Mouse (Mus musculus) ovary, postnatal 14 days (tissue): ENCODE measurements around the gene Cbx6.
A peak's percentile ranks its signal among the peaks of the same experiment; 100 is the strongest.

Experiments
- DNase-seq: peaks from one replicate; pipeline ENCODE4 v3.0.0; 2022; ENCODE audit warnings: low spot score

Cbx6 gene

GRCm38 (mm10) chr15:79802304-79802703 is 32.2 kb downstream of the Cbx6 start:
- DNase-seq: no peak

DNA sequence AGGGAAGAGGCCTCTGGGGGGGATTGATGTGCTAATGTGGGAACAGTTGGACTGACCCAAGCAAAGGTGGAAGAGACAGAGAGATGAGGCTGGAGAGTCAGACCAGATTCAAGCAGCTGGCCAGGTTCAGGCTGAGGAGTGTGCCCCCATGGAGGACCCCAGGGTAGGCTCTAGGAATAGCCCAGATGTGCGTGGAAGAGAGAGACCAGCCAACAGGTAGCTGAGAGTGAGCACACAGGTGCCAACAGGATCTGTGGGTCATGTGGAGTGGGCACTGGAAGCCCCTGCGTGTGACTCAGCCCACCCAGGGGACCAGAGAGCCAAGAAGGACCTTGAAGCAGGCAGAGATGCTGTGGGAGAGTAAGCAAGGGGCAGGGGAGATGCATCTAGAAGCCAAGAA is 32.8 kb downstream of the Cbx6 start:
- no peak for DNase-seq

DNA sequence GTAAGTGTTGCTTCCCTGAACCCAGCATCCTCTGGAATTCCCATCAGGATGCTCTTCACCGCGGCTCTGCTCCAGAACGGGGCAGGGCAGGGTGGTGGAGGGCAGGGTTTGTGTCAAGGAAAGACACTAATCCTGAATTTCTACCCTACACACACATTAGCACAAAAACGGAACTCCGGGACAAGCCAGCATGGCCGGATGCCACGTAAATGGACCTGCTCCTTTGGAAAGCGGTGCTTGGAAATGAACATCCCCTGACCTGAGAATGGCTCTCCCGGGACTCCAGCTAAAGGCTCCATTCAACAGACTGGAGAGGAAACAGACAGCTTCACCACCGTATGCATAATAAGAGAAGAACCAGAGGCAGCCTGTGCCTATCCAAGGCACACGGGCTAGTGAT is 33.8 kb downstream of the Cbx6 start:
- no peak for DNase-seq

- DNase-seq: no peak
Measured at GRCm38 (mm10) chr15:79798591-79798990, 35.9 kb downstream of the Cbx6 start.

- no peak for DNase-seq
Measured at GRCm38 (mm10) chr15:79797680-79798079, 36.8 kb downstream of the Cbx6 start.

GRCm38 (mm10) chr15:79797096-79797495 is 37.4 kb downstream of the Cbx6 start:
- DNase-seq: no peak

DNA sequence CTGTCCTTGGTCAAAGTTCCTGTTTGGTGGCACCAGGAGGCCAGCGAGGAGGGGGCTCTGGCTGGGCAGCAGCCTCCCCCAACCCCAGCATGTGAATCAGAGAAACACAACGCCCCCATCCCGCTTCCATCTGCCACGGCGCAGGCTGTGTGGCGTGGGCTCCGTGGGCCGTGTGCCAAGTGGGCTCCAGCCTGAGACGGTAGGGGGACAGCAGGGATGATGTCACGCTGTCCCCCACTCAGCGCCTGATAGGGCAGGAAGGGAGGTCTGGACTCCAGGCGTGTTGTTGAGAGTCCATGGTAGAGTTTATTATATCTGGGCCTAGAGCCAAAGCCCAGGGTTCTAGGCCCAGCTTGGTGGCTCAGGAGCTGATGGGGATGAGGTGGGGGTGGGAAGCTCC is 38.2 kb downstream of the Cbx6 start:
- no peak for DNase-seq

DNA sequence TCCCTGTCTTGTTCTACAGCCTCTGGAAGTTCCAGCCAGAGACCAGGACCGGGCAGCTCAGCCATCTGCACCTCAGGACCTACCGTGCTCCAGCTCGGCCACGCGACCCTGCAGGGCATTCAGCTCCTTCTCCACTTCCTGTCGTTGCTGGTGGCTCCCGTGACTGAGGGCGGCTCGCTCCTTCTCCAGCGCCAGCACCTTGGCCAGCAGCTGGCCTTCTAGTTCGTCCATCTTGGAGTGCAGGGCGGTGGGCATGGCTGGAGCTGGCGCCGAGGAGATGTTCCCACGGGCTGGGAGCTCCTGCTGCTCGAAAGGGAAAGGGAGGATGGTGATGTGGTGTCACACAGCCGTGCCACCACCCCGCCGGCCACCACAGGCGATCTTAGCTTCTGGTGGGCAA is 40.3 kb downstream of the Cbx6 start:
- DNase-seq: no peak

DNA sequence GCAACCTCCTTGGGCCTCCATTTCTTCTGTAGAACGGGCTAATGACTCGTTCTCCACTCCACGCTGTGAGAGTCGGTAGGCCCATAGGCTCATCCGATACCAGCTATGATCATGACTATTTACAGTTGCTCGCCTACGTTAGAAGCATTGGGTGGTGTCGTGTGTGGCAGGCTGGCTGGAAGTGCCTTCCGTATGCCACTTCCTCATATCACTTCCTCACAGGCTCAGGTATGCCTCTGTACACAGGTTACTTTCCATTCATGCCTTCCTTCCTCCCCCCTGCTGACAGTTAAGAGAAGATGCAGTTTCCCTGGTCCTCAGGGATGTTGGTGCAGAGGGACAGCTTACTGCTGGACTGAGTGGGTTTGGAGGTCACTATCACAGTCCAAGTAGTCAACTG is 41.4 kb downstream of the Cbx6 start:
- no peak for DNase-seq

DNA sequence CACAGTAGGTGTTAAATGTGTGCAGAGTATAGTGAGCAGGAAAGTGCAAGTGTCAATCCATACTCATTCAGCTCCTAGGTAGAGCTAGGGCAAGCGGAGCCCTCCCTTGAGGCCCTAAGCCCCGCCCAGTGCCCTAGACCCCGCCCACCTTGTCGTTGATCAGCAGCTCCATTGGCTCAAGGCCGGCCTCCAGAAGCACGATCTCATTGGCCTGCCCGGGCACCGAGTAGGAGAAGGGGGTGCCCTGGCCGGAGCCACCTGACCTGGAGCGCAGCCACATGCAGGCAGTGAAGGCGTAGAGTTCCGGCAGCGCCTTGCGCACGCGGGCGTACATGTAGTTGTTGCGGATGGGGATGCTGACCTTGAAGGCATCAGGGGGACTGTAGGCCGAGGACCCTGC is 42.0 kb downstream of the Cbx6 start:
- DNase-seq: no peak

DNA sequence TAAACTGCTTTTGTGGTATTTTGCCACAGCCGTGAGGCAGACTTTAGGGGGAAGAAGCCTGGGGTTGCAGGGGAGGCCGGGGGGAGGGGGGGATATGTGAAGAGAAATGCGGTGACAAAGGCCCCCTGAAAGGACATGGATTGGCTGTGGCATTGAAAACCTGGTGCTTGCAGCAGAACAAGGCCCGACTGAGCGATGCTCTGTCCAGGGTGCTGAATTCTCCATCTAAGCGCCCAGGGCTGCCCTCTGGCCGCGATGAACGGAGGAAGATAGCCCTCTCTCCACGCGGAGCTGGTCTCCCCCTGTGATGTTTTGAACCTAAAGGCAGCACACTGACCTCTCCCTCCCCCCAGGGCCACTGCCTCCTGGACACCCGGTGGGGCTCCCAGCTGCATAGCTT is 43.0 kb downstream of the Cbx6 start:
- DNase-seq: peak; percentile 62

DNA sequence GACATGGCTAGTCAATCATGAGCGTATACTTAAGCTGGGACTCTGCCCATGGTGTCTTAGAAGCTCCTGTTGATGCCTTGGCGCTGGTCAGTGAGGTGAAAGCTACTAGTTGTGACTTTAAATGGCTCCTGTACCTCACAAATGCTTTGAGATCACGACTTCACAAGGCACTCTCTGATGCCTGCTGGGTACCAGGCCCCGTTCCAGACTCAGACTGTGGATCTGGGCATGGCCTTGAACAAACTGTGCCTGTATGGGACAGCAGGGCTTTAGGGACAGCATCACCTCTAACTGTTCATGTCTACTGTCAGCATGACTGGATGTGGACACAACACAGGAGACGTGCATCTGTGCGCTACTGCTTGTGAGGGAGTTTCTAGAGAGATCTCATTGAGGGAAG is 43.6 kb downstream of the Cbx6 start:
- DNase-seq: no peak

DNA sequence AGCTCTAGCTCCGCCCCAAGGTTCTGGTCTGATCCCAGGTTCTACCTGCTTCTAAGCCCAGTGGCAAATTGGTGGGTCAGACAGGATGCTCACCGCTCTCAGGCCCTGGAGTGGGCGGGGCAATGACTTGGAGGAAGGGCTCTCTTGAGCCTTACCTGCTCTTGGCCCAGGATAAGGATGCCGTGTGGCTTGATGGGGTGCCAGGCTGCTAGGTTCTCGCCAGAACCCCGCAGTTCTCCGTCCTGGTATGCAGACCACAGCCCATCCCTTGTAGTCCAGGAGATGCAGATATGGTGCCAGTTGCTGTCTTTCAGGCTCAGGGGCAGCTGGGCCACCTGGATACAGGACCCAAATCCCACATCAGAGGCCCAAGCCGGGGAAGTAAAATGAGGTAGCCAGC is 44.4 kb downstream of the Cbx6 start:
- DNase-seq: no peak

DNA sequence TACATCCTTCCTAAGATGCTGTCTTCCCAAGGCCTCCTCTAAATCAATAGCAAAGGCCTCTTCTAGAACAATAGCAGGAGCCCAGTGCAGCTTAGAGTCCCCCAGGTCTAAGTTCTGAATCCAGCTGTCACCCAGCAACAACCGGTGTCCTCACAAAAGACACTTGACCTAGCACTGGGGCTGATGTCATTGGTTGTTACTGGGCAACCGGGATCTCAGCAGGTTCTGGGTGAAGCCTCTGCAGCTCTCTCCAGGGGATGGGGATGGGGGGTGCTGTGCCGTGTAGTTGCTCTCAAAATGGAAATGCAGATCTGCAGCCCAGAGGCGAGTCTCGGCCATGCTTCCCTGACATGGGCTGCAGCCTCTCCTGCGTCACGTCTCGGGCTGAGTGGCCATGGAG is 46.7 kb downstream of the Cbx6 start:
- DNase-seq: no peak

DNA sequence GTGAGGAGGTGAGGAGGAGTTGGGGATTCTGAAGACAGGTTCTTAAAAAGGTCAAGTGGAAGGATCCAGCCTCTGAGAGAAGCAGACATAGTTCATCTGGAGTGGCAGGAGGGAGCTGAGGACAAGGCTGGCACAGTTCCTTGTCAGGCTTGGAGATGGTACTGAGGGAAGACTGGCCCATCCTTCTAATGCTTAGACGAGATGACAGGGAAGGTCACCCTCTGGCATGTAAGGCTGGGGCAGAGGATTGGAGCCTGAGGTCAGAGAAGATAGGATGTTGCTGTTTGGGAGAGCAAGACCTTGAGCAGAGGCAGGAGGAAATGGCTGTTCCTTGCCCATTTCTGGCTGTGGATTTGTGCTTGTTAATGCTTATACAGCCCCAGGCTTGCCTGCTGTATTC is 49.4 kb downstream of the Cbx6 start:
- DNase-seq: no peak

DNA sequence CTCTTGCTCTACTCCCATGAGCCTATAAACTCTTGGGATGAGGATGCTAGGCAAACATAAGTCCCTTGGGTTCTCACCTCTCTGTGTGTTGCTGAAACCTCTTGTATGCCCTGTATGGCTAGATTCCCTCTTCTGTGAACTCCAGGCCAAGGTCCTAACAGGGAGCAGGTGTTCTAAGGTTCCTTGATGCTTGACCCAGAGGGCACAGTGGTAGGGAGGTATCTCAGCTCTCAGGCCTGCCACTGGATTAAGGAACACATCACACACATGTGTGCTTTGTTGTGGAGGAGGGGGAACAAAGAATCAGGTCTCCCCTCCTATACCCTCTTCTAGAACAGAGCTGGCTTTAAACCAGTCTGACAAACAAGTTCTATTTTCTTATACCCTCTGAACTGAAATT is 56.7 kb downstream of the Cbx6 start, which contains the start of gene Dnal4:
Dnal4 (minus strand) TSS at position 101 of the 400 bp plus-strand sequence.
- no peak for DNase-seq

GRCm38 (mm10) chr15:79775662-79776061 is 58.8 kb downstream of the Cbx6 start:
- DNase-seq: no peak

DNA sequence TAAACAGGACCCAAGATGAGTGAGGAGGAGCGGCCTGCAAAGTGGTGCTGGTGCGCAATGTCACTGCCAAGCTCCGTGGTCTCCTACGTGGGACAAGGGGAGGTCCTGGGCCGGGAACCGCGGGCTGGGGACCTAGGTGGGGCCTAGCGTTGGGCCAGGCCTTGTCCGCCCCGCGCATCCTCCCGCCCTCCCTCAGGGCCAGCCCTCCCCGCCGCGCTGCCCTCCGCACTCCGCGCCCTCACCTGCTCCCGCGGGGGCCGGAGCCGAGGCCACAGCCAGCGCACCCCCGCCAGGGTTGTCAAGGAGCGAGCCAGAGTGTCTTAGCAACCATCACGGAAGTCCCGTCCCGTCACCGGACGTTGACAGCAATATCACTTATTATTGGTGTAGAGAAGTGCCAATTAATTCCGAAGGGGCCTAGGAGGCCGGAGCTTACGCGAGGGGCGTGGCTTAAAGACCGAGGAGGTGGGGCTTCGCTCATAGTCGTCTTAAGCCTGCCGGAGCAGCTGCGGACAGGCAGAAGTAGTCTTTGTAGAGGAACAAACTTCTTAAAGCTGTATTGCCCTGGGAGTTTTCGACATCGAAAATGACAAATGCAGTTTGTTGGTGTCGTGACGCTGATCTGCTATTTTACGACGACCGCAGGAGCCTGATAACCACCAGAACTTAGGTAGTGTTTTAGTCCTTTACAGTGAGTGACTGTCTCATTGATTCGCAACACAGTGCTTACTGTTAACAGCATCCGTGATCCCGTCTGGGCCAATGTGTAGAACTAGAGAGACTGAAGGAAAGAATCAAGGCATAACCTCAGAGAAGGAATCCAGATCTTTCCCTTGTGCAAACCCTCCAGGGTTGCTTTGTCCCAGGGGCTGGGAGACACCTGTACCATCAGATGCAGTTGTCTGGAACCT is 60.1 kb downstream of the Cbx6 start:
- DNase-seq: peak; percentile 94
